Mouse (Mus musculus) brain, embryonic 18.5 days (tissue): ENCODE measurements around the gene Rbm33.

Experiments used
- DNase-seq: peaks from one replicate; pipeline ENCODE4 v3.0.0-alpha.2; 2012; ENCODE audit warnings: low read depth, low spot score

Gene Rbm33

GRCm38 (mm10) chr5:28462741-28463590, 146.0 kb downstream of the Rbm33 start:
- DNase-seq, result no peak

DNA sequence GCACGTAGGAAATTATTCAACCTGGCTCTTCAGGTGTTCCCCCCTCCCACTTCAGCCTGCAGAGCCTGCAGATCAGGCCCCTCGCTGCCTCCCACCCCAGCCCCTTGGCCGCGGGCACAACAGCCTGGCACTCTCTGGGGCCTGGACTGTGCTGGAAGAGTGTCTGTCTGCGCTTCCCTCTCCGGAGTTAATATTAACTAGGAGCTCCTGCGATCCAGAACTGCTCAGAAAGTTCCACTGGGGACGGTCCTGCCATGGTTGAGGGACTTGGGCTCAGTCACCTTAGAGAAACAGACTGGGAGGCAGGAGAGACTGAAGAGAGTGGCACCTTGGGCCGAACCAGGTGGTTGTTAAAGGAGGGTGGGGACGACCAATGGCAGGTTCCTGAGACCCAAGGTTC, 146.7 kb downstream of the Rbm33 start:
- DNase-seq, result no peak

DNA sequence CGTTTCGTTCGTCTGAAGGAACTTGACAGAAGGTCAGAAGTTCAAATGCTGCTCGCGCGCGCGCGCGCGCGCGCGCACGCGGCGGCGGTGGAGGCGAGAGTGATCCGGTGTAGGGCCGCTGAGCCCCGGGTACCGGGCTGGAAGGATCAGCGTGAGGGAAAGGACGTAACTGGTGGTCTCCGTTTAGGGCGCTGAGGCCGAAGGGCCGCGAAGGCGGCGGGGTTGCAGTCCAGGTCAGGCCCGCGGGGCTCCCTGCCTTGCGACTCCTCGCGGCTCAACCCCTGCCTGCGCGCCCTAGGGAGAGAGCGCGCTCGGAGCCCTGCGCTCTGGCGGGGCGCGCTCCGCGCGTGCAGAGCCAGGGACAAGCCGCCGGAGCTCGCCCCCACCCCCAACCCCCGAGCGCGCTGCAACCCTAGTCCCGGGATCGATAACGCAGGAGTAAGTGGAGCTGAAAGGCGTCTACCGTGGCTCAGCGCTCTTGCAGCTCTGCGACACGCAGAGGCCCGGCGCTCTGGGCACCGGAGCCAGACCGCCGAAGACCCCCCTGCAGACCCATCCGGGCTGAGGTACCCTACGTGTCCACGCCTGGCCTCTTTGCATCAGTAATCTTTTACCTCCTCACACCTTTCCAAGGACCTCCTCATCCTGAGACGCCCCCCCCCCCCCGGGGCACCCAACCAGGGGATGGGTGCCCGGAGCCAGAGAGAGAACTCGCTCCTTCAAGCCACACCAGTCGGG, 147.6 kb downstream of the Rbm33 start:
- no peak for DNase-seq

DNA sequence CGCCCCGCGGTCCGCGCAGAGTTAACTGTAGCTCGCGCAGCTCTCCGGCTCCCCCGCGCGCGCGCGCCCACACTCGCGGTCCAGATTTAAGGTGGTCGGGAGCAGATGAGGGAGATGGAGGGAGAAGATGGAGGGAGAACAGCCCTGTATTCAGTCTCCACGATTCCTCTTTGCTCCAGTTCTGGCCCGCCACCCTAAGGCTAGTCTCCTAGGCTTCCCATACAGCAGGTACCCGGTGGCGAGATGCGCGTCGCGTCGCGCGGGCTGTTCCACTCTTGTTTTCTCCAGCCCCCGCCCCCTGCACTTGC, 148.1 kb downstream of the Rbm33 start:
- no peak for DNase-seq

DNA sequence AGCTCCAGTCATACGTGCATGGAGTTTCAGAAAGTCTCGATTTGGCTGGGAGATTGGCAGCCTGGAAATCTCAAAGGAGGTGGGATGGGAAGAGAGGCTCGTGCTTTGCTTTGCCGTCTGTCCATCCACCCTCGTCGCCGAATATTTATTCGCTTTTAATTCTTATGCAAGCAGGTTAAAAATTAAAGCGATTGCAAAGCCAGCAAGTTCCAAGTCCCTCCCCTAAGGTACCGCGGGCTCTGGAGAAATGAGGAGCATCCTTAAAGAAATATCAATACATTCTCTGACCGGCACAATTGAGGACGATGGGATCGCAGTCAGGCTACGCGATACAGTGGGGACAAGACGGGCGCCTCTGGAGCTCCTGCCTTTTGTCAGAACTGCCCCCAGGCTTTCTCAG, 148.6 kb downstream of the Rbm33 start:
- DNase-seq, result no peak

GRCm38 (mm10) chr5:28466351-28466750, 149.4 kb downstream of the Rbm33 start:
- DNase-seq, result no peak

DNA sequence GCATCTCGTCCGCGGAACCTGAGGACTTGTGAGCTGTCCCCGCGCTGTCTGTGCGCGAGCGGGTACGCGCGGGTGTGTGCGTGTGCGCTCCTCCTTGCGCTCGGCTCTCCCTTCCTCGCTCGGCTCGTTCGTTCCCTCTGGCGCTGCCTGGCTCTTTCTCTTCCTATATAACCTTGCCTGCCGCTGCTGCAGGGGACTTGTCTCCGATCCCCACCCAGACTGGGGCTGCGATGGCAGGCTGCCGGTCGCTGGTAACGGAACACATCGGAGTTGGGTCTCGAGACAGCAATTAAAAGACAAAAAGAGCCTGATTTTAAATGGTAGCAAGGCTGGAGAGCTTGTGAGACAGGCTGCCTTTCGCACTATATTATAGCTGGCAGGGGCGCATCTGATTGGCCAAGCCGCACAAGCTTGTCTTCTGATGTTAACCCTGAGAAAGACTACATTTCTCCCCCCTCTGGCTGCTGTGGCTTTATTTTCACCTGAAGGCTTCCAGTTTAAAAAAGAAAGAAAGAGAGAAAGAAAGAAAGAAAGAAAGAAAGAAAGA, 149.9 kb downstream of the Rbm33 start, which contains the start of gene Shh:
Gene Shh, minus strand, starts transcription at position 497 of the 547 bp plus-strand sequence.
- no peak for DNase-seq
